10 mouse cellular contexts compared by ENCODE assay signal in genomic region chr17:23853292-23853691, GRCm38 (mm10). TPM values are rescaled to one million over a fixed set of nuclear protein-coding genes. Genes with fewer than 3 reads are reported as not detected.
A peak's percentile ranks its signal among the peaks of the same experiment; 100 is the strongest.
DNase-seq lines count a peak whose midpoint lies in the region; ATAC-seq and TF ChIP-seq lines count a peak whose summit lies in the region.
"Had no signal": no experiment of that assay in that cellular context is flagged by ENCODE, and none has a peak within 500 bp of the region (broad histone marks: within the 10 kb centered on the region; RNA-seq: fewer than 3 reads in every experiment).

No protein-coding gene starts in this region.

- no peaks in the 10 kb centered on the region for H3K9me3 ChIP-seq in ES-Bruce4 (replicated peaks; ENCODE audit: control insufficient read depth, insufficient read depth, low read length, poor library complexity, severe bottlenecking)
- H3K9me3 ChIP-seq in liver, embryonic 11.5 days (ENCODE audit: control insufficient read depth, low read length): no peaks in the 10 kb centered on the region
- H3K9me3 ChIP-seq: embryonic facial prominence, embryonic 15.5 days; liver, embryonic 13.5 days had no signal

- no peak overlapping the region for H3K27ac ChIP-seq in layer of hippocampus, adult 2 months
- no peak overlapping the region for H3K27ac ChIP-seq in ES-Bruce4 (ENCODE audit: insufficient read depth, low read length)
- H3K27ac ChIP-seq in bone marrow macrophage, adult 2 months (ENCODE audit: insufficient read depth, low read depth, low read length): no peak overlapping the region
- no peak overlapping the region for H3K27ac ChIP-seq in liver, embryonic 11.5 days (ENCODE audit: low read depth, low read length)
- H3K27ac ChIP-seq: embryonic facial prominence, embryonic 15.5 days; liver, embryonic 13.5 days had no signal

- TF ChIP-seq EP300 in ES-Bruce4 (IDR thresholded peaks at IDR 0.05; ENCODE audit: insufficient read depth, low read depth, low read length): no peak

- H3K4me3 ChIP-seq in layer of hippocampus, adult 2 months: no peak overlapping the region
- no peak overlapping the region for H3K4me3 ChIP-seq in ES-Bruce4 (ENCODE audit: low read depth, low read length)
- no peak overlapping the region for H3K4me3 ChIP-seq in bone marrow macrophage, adult 2 months (ENCODE audit: insufficient read depth, low read length)
- no peak overlapping the region for H3K4me3 ChIP-seq in liver, embryonic 11.5 days (ENCODE audit: low read depth, low read length)
- H3K4me3 ChIP-seq: embryonic facial prominence, embryonic 15.5 days; liver, embryonic 13.5 days had no signal

- H3K27me3 ChIP-seq in ES-Bruce4 (ENCODE audit: control insufficient read depth, insufficient read depth, low read length, poor library complexity, severe bottlenecking): no peaks in the 10 kb centered on the region
- no peaks in the 10 kb centered on the region for H3K27me3 ChIP-seq in liver, embryonic 11.5 days (replicated peaks; ENCODE audit: control insufficient read depth, insufficient read depth, low read length)
- H3K27me3 ChIP-seq: embryonic facial prominence, embryonic 15.5 days; liver, embryonic 13.5 days had no signal

- peak; percentile 56; the same call in 1 of the 2 replicates for ATAC-seq in liver, embryonic 11.5 days (replicated peaks; ENCODE audit: low FRiP score)

- 37% methylated on average over 5 of the region's 5 CpGs for WGBS in liver, embryonic 11.5 days

- peak in 1 of 2 experiments; percentile 32 for DNase-seq in layer of hippocampus, adult 2 months (ENCODE audit: low spot score in 2 of 2)
- no peak for DNase-seq in layer of hippocampus, adult 9-11 months
- DNase-seq in heart, postnatal 14 days: peak; percentile 51 to 68
- DNase-seq in liver, embryonic 11.5 days (ENCODE audit: low spot score): peak; percentile 40
- DNase-seq in retina, postnatal 1 day: peak; percentile 64
- DNase-seq in urinary bladder, postnatal 4 days (ENCODE audit: low spot score in 2 of 2): no peak
- DNase-seq: liver, embryonic 13.5 days had no signal

- H3K4me2 ChIP-seq in liver, embryonic 11.5 days: no peak overlapping the region
- H3K4me2 ChIP-seq: embryonic facial prominence, embryonic 15.5 days; liver, embryonic 13.5 days had no signal

- H3K36me3 ChIP-seq in ES-Bruce4 (ENCODE audit: control insufficient read depth, insufficient read depth, low read length, poor library complexity, severe bottlenecking): no peaks in the 10 kb centered on the region
- H3K36me3 ChIP-seq in liver, embryonic 11.5 days (ENCODE audit: control insufficient read depth, insufficient read depth, low read length): no peaks in the 10 kb centered on the region
- H3K36me3 ChIP-seq: embryonic facial prominence, embryonic 15.5 days; liver, embryonic 13.5 days had no signal

- no peak for TF ChIP-seq POLR2A in ES-Bruce4 (IDR thresholded peaks at IDR 0.05; ENCODE audit: insufficient read depth, low read length)
- TF ChIP-seq POLR2A in bone marrow macrophage, adult 2 months (IDR thresholded peaks at IDR 0.05; ENCODE audit: borderline replicate concordance, low read depth, low read length): no peak

- H3K9ac ChIP-seq in ES-Bruce4 (ENCODE audit: low read depth, poor library complexity, severe bottlenecking): no peak overlapping the region
- H3K9ac ChIP-seq in liver, embryonic 11.5 days (ENCODE audit: low read depth, low read length): no peak overlapping the region
- H3K9ac ChIP-seq: embryonic facial prominence, embryonic 15.5 days; liver, embryonic 13.5 days had no signal

- H3K4me1 ChIP-seq in ES-Bruce4 (ENCODE audit: control insufficient read depth, insufficient read depth, low read length): no peaks in the 10 kb centered on the region
- H3K4me1 ChIP-seq in bone marrow macrophage, adult 2 months (ENCODE audit: control insufficient read depth, insufficient read depth, low read length): no peaks in the 10 kb centered on the region
- no peaks in the 10 kb centered on the region for H3K4me1 ChIP-seq in liver, embryonic 11.5 days (replicated peaks; ENCODE audit: control insufficient read depth, insufficient read depth, low read length)
- H3K4me1 ChIP-seq: embryonic facial prominence, embryonic 15.5 days; liver, embryonic 13.5 days had no signal

- TF ChIP-seq CTCF in layer of hippocampus, adult 2 months (conservative IDR thresholded peaks at IDR 0.05): peak; percentile 67
- peak; percentile 84 for TF ChIP-seq CTCF in ES-Bruce4 (IDR thresholded peaks at IDR 0.05; ENCODE audit: low read depth, low read length)
- peak; percentile 26; the same call in 1 of the 2 replicates for TF ChIP-seq CTCF in bone marrow macrophage, adult 2 months (IDR thresholded peaks at IDR 0.05; ENCODE audit: low read depth, low read length)

- intact Hi-C loops in heart, postnatal 14 days (cut with DNase I): loop anchor here (5.0 kb wide), 2 partner anchors 76 to 106 kb away; partner anchors contain the start of gene Kremen2

RNA-seq across cellular contexts. Expression of gene Prss41, which starts 9.3 kb away (rescaled TPM):
- 1 to 10 TPM; 1.9 to 2.2 TPM for total RNA-seq in layer of hippocampus, adult 2 months (2021)
- polyA plus RNA-seq in ES-Bruce4 (2011; ENCODE audit: insufficient read depth, insufficient read length, low read depth, missing spikeins): 16.0 and 19.3 TPM in 2 replicates
- polyA plus RNA-seq in bone marrow macrophage, adult 2 months (2012; ENCODE audit: insufficient read depth, insufficient read length, missing spikeins): not detected in 2 replicates
- not detected for total RNA-seq in heart, postnatal 14 days (2021)
- polyA plus RNA-seq in liver, embryonic 11.5 days (2014; fragmentation: Nextera tagmentation; extraction: Ambion mirVana): 0.84 and 1.2 TPM in 2 replicates

RNA-seq across cellular contexts. Expression of gene Prss32, which starts 9.6 kb away (rescaled TPM):
- not detected for total RNA-seq in layer of hippocampus, adult 2 months (2021)
- not detected in 2 replicates for polyA plus RNA-seq in ES-Bruce4 (2011; ENCODE audit: insufficient read depth, insufficient read length, low read depth, missing spikeins)
- polyA plus RNA-seq in bone marrow macrophage, adult 2 months (2012; ENCODE audit: insufficient read depth, insufficient read length, missing spikeins): not detected in 2 replicates
- not detected for total RNA-seq in heart, postnatal 14 days (2021)
- not detected in 2 replicates for polyA plus RNA-seq in liver, embryonic 11.5 days (2014; fragmentation: Nextera tagmentation; extraction: Ambion mirVana)
- polyA plus RNA-seq: liver, embryonic 13.5 days had no signal

RNA-seq across cellular contexts. Expression of gene Prss21, which starts 14.6 kb away (rescaled TPM):
- total RNA-seq in layer of hippocampus, adult 2 months (2021): not detected
- not detected in 2 replicates for polyA plus RNA-seq in ES-Bruce4 (2011; ENCODE audit: insufficient read depth, insufficient read length, low read depth, missing spikeins)
- polyA plus RNA-seq in bone marrow macrophage, adult 2 months (2012; ENCODE audit: insufficient read depth, insufficient read length, missing spikeins): not detected in 2 replicates
- total RNA-seq in heart, postnatal 14 days (2021): not detected
- polyA plus RNA-seq in liver, embryonic 11.5 days (2014; fragmentation: Nextera tagmentation; extraction: Ambion mirVana): not detected in 2 replicates
- polyA plus RNA-seq: embryonic facial prominence, embryonic 15.5 days; liver, embryonic 13.5 days had no signal

RNA-seq across cellular contexts. Expression of gene Prss33, which starts 17.4 kb away (rescaled TPM):
- not detected for total RNA-seq in layer of hippocampus, adult 2 months (2021)
- 1.6 and 2.0 TPM in 2 replicates for polyA plus RNA-seq in ES-Bruce4 (2011; ENCODE audit: insufficient read depth, insufficient read length, low read depth, missing spikeins)
- not detected in 2 replicates for polyA plus RNA-seq in bone marrow macrophage, adult 2 months (2012; ENCODE audit: insufficient read depth, insufficient read length, missing spikeins)
- total RNA-seq in heart, postnatal 14 days (2021): not detected
- polyA plus RNA-seq in liver, embryonic 11.5 days (2014; fragmentation: Nextera tagmentation; extraction: Ambion mirVana): not detected in 2 replicates
- polyA plus RNA-seq: liver, embryonic 13.5 days had no signal

RNA-seq across cellular contexts. Expression of gene Elob, which starts 24.4 kb away (rescaled TPM):
- 100 to 1,000 TPM; 332 to 341 TPM for total RNA-seq in layer of hippocampus, adult 2 months (2021)
- polyA plus RNA-seq in ES-Bruce4 (2011; ENCODE audit: insufficient read depth, insufficient read length, low read depth, missing spikeins): 398 and 458 TPM in 2 replicates
- 240 and 243 TPM in 2 replicates for polyA plus RNA-seq in bone marrow macrophage, adult 2 months (2012; ENCODE audit: insufficient read depth, insufficient read length, missing spikeins)
- 100 to 1,000 TPM; 339 to 355 TPM for total RNA-seq in heart, postnatal 14 days (2021)
- polyA plus RNA-seq in liver, embryonic 11.5 days (2014; fragmentation: Nextera tagmentation; extraction: Ambion mirVana): 744 and 795 TPM in 2 replicates

Comparison
In these comparisons a context has a peak if more than half of its experiments do, and no peak if none do; other contexts are left out.
1. DNase-seq: peak in heart, postnatal 14 days (2 of 2), liver, embryonic 11.5 days (single experiment) and retina, postnatal 1 day (single experiment); none in layer of hippocampus, adult 9-11 months (single experiment) and urinary bladder, postnatal 4 days (0 of 2).
2. CTCF ChIP-seq: peak in every context shown above with its lines; median percentile 84 in ES-Bruce4; 67 in layer of hippocampus, adult 2 months; 26 in bone marrow macrophage, adult 2 months.